Mouse (Mus musculus) frontal cortex, postnatal 25 days (tissue): ENCODE measurements around the gene Drc3.
"Not testable (repeated sequence)": the region's sequence is repeated elsewhere in the genome, so short reads cannot be mapped to it uniquely, and the experiment has no call there.

Experiments used
- DNase-seq, 2 experiments: peaks; one replicate each; pipeline ENCODE4 v3.0.0; 2022; ENCODE audit warnings: low spot score in 2 of 2

Gene Drc3

DNA sequence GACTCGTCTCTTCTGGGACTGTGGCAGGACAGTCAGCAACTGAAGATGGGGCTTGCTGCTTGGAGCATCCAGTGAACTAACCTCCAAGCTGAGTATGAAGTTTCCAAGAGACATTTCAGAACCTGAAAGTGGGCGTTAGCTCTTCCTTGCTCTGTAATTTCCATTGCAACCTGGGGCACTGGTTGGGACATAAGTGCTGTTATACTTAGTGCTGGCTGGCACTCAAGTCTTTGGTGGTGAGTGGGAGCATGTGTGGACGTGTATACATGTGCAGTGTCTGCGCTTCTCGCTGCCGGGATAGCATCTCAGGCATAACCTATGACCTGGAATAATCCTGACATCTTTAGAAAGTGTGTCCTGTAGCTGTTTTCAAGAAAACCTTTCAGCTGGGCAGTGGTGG, 38.2 kb downstream of the Drc3 start:
- no peak for DNase-seq

DNA sequence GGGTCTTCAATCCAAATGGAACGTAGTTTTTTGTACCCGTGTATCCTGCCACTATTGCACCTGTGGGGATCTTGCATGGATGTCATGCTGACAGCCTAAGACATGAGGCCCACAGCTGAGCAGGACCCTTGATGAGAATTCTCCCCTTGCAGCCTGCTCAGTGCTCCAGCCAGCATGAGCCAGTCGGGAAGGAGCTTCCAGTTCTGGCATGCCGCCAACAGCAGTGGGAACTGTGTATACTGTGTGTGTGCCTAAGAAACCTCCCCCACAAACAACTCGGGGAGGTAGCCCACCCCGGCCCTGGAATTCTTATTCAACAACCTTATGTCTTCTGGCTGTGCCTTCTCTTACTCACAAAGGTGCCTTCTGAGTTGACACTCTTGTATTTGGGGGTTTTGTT, 43.4 kb downstream of the Drc3 start:
- DNase-seq: no peak

DNA sequence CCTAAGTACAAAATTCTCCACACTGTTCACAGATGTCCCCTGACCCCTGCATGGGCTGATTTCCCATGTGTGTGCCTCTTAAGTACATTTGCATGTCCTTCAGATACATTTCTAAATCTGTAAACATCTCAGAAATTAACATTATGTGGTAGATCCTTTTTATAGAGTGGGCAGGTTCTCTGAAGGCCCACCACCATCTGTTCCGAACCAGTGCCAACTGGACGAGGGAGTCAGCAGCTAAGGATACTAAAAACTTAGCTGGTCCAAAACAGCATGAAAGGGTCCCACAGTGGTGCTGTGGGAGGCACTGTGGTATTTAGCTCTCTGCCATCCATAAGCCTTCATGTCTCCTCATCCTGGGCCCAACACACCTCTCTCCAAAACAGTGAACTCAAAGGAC, 44.0 kb downstream of the Drc3 start:
- DNase-seq: peak; percentile 11 to 36

DNA sequence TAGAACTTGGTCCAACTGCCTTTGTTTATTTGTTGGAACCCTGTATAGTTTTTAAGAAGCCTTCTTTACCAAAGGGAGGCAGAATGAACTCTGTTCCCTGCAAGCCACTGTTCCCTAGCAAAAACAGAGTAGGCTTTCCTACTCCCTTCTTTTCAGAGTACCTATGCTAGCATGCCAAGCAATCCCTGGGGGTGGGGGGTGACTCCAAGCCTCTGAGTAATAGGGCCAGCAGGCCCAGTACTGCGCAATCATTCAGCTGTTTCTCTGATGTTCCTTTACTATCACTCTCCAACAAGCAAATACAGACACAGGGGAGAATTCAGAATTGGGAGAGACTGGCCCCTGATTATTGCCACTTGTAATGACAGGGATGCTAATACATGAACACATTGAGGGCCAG, 53.5 kb downstream of the Drc3 start:
- no peak for DNase-seq

DNA sequence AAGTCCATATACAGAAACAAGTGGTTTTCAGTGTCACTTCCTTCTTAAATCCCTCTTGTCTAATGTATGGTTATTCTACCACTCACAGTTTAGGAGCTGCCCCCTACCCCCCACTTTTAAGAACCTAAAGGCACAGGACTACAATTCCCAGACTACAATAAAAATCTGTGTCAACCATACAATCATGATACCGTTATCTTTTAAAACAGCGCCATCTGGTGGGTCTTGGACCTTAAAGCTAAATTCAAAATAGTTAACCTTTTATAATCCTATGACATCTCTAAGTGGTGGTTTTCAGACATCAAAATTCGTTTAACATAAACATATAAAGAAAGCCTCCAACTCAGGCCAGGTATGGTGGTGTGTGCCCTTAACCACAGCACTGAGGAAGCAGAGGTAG, 59.0 kb downstream of the Drc3 start:
- DNase-seq: peak; percentile 14 to 57

DNA sequence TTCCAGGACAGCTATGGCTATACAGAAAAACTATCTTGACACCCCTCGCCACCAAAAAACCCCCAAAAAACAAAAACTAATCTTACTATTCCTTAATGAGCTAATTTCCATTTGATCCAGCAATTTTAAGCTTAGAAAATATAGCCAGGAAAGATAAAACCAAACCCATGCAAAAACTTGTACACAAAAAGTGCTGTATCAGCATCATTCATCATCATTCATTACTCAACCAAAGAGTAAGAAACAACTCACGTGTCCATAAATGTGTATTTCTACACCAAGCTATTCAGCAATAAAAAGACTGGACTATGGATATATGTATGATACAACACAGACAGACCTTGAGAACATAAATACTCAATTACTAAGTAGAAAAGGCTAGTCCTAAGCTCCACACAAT, 59.8 kb downstream of the Drc3 start:
- no peak for DNase-seq

DNA sequence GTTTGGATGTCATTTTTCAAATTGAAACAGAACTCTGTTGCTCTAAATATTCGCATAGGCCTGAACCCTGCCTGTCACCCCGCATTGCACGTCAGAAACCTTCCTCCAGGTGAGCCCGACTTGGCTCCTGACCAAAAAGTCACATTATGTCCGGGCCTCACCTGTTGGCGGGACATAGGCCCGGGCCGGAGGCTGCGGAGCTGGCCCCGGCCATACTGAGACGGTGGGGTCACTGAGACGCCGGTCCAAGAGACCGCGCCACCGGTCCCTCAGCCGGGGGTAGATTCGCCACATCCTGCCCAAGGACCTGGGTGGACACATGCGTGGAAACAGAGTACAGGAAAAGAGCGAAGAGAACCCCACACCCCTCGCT, 63.4 kb downstream of the Drc3 start:
- DNase-seq: no peak

DNA sequence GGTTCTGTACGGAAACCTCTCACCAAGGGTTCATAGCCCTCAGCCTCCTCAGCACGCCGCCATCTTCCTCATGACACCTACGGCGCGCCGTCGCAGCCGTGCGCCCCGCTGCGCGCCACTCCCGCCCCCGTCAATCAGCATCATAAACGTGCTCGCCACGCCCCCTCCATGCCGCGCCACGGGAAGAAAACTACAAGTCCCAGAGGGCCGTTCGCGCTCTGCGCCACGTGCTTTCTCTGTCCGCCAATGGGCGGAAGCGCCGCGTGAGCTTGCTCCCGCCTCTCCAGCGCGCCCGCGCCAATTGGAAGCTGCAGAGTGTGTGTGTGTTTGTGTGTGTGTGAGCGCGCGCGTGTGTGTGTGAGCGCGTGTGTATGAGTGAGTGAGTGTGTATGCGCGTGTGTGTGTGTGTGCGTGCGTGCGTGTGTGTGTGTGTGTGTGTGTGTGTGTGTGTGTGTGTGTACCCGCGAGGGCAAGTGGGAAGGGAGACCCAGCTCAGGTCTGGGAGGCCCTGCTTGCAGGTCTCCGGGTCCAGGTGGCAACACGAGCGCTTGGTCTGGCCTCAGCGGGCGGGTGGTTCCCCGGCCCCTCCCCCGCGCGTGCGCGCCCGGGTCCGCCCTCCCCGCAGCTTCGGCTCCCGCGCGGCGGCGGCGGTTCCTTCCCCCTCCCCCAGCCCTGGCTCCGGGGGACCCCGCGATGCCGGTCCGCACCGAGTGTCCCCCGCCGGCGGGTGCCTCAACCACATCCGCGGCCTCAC, 64.0 kb downstream of the Drc3 start, which contains the start of gene Gid4:
TSS of gene Gid4 (plus strand) at position 183 of the 754 bp plus-strand sequence.
- peak; percentile 96 to 98 for DNase-seq

DNA sequence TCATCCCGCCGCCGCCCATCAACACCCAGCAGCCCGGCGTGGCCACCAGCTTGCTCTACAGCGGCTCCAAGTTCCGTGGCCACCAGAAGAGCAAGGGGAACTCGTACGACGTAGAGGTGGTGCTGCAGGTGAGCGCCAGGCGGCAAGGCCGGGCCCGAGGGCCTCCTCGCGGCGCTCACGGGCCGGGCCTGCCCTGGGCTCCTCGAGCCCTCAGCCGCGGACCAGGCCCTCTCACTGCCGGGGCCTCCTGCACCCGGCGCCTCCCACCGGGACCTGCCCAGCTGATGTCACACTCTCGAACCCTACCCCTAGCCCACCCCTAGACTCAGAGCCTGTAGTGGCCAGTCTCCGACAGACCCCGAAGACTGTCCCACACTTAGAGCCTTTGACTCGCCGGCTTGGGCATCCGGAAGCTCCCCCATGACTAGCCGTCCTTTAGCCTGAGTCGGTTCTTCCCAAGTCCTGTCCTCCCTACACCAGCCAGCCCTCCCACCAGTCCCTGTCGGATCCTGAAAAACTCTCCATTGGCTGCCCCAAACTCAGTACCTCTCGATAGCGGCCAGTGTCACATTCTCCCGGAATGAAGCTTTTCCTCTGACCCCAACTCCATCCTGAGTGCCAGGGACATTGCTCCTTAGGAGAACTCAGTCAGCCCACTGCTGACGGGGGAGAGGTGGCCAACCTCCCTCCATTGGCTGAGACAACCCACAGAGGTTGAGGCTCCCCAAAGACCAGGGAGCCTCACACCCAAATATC, 64.8 kb downstream of the Drc3 start, which contains the start of gene Atpaf2:
TSS of gene Atpaf2 (minus strand) at position 741 of the 756 bp plus-strand sequence.
- DNase-seq: no peak

DNA sequence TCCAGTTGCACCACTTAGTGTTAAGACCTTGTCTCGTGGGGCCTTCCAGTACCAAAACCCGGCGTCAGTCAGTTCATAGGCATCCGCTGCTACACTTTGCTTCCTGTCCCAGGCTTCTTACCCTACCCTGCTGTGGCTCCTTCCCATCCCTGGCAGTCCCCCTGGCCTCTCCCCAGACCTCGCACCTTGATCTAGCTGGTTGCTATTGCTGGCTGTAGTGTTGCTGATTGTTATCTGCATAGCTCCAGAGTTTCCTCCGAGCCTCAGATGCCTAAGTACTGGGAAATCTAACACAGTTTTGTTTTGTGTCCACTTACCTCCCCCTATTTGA, 65.3 kb downstream of the Drc3 start:
- no peak for DNase-seq

DNA sequence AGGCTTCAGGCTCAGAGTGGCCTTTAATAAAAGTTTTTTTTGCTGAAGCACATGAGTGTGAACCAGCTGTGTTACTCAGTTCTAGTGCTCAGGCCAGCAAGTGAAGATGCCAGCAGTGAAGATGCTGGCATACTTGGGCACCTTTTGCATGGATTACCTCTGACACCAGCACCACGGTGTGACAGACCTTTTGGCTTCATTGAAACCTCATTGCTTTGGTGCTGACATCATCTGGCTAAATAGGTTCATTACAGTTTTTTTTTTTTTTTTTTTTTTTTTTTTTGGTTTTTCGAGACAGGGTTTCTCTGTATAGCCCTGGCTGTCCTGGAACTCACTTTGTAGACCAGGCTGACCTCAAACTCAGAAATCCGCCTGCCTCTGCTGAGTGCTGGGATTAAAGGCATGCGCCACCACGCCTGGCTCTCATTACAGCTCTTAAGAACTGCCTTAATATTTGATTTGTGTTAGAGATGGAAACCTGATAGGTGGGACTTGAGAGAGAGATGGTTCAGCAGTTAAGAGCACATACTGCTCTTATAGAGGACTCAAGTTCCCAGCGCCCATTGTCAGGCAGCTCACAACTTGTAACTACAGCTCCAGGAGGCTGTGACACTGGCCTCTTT, 69.0 kb downstream of the Drc3 start:
- no peak for DNase-seq

DNA sequence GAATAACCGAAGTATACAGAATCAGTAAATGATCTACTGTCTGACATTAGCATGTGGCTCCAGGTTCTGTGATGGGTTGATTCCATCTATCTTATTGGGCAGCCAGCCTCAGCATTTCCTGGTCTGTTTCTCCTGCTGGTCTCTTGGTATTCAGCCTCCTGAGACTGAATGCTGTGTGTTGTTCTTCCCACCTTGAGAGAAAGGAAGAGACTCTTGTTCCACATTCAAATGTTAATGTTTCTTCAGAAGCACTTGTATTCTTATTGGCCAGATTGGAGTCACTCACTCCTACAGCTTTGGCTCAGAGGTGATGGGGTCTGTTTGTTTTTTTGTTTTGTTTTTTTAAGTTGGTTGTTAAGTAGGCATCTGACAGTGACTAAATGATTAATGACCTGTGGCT, 69.9 kb downstream of the Drc3 start:
- no peak for DNase-seq

DNA sequence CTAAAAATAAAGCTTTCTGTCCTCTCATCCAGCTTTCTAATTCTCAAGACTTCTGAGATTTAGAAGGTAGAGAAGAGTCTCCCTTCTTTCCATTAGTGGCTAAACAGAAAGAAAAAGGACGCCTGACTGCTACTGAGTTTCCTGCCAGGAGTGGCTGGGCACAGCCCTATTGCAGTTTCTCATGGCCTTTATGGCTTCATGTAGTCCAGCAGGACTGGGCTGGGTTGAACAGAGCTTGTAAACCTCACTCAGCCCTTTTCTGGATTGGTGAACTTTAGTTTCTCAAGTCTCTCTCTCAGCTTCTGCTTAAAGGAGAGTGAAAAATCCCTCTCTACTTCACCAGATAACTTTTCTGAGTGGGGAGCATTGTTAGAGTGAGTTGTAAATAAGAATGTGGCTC, 73.3 kb downstream of the Drc3 start:
- no peak for DNase-seq

DNA sequence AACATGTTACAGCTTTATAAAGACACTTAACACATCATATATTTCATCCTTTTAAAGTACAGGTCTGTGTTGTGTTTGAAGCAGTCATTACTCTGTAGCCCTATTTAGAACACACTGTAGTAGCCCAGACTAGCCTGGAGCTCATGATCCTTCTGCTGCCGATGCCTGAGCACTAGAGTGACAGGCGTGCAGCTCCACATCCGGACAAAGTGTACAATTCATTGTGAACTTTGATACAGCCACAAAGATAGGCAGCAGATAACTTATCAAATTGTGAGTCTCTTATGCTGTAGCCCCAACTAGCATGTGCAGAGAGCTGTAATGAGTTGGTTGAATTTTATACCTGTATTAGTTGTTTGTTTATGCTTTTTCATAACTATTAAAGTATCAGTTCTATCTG, 74.5 kb downstream of the Drc3 start:
- no peak for DNase-seq

DNA sequence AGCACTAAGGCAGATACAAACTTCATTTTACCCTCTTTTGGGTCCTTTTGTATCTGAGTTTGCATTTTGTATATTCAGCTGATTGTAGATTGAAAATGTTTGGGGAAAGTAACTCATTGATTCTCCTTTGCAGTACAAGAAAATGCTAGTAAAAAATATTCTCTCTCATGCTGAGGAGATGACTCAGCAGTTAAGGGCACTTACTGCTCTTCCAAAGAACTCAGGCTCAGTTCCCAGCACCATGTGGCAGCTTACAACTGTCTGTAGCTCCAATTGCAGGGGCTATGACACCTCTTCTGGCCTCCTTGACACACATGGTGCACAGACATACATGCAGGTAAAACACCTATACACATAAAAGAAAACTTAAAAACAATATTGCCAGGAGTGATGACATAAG, 80.4 kb downstream of the Drc3 start:
- DNase-seq: no peak

DNA sequence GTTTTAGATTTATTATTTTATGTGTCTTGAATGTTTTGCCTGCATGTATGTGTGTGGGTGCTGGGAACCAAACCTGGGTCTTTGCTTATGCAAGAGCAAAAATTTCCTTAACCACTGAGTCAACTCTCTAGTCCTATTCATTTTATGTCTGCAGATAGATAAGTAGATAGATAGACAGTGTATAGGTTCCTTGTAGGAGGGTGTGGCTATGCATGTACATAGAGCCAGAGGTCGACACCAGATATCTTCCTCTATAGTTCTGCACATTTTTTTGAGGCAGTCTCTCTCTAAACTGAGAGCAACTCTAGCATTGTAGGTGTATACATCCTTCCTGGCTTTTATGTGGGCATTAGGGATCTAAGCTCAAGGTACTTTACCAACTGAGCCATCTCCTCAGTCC, 82.0 kb downstream of the Drc3 start:
- no peak for DNase-seq

DNA sequence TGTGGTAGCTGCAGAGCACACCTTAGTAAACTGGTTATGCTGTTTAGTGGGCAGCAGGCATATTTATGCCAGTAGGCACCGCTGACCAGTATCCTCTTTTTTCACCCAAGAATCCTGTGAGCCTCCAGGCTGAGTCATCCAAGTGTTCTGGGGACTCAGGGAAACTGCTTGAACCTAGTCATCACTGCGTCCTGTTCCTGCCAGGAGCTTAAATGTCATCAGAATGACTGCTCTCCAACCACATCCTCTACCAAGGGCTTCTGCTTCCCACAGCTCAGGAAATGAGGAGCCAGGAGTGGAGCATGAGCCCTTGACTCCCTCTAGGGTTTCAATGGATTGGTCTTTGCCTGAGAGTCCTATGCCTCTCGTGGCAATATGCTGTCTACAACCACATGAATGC, 83.5 kb downstream of the Drc3 start:
- no peak for DNase-seq

DNA sequence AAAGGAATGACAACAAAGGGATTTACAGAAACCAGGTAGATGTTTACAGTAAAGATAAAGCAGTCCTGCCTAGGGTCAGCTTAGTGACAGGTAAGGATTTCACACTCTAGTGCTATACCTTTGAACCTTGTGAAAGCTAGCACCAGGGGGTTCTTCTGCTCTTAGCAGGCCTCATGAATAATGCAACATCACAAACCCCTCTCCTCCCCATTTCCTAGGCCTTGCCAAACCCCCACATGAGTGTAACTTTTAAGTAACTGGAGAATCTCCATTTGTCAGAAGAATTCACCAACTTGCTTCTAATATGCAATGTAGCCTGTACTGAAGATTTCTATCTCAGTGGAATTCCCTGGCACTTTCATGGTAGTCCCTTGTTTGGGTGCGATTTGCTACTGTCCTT, 86.5 kb downstream of the Drc3 start:
- DNase-seq: not testable (repeated sequence)

DNA sequence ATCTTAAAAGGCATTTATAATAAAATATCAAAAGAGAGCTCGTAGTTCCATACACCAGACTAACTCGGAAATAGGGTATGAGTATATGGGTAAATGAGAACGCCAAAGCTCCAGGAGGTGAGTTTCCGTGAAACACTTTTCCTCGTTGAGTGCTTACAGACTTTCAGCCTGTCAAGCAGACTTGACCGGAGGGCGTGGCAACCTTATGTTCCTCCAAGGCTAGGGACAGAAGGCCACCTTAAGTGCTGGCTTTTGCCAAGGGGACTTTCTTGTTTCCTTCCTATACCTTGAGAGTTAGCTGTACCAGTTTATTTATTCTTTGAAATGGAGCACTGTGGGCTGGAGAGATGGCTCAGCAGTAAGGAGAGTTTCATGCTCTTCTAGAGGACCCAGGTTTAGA, 87.0 kb downstream of the Drc3 start:
- no peak for DNase-seq

DNA sequence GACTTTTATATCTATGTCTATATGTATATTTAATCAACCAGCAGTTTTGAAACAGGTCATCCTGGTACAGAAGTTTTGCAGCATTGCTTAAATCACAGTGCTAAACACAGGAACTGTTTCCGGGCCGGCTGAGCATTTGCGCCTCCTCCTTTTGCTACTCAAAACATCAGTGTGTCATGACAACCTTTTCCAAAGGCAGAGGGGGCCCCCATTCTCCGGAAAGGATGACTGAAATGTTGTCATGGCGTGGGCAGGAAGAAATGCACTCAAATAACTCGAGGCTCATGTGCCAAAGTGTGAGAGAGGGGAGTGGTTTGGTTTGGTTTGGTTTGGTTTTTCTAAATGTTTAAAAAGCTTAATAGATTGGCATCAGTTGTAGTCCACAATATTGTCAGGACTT, 89.8 kb downstream of the Drc3 start:
- DNase-seq: no peak
